Mouse (Mus musculus) T-helper 2 cell (primary cell): ENCODE data around the gene Bicdl2.

Experiments
- in situ Hi-C: fragments of 300-600 bp; cut with MboI, MseI; formaldehyde crosslinking; loops from one replicate; pipeline ENCODE4 v1.15.1; 2025; ENCODE audit warnings: high pct_unique_total_duplicates

The Bicdl2 gene

GRCm38 (mm10) chr17:23706212-23706611 is 45.9 kb downstream of the Bicdl2 start:
- in situ Hi-C loops: loop anchor here (5.0 kb wide), 1 partner anchor 34 kb away; the partner anchor contains the start of genes Hcfc1r1 and Thoc6

- in situ Hi-C loops: no loop called here
Measured at GRCm38 (mm10) chr17:23717003-23717402, 56.7 kb downstream of the Bicdl2 start.
